Mouse (Mus musculus): Measurements from ENCODE around the gene Cntnap2.
A peak's percentile ranks its signal among the peaks of the same experiment; 100 is the strongest.

The Cntnap2 gene

DNA sequence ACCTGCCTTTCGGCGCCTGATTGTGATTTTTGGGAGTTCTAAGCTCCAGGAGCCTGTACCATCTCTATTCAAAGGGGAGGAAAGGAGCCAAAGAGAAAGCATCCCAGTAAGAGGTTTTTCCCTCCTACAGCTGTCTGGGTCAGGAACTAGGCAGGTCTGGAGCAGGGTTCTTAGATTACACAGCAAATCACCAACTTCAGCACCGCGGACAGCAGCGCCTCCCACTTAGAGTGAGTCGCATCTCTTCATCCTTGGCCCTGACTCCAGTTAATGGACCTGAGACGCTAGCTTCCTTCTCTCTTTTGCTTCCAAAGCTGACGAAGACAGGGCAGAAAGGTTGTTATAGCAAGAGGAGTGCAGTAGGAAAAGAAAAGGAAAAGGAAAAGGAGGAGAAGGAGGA is at the start of gene Cntnap2:
Gene Cntnap2, plus strand, starts transcription at position 267 of the 400 bp plus-strand sequence.
- peak; percentile 76 for DNase-seq (ENCODE audit: low read depth)

DNA sequence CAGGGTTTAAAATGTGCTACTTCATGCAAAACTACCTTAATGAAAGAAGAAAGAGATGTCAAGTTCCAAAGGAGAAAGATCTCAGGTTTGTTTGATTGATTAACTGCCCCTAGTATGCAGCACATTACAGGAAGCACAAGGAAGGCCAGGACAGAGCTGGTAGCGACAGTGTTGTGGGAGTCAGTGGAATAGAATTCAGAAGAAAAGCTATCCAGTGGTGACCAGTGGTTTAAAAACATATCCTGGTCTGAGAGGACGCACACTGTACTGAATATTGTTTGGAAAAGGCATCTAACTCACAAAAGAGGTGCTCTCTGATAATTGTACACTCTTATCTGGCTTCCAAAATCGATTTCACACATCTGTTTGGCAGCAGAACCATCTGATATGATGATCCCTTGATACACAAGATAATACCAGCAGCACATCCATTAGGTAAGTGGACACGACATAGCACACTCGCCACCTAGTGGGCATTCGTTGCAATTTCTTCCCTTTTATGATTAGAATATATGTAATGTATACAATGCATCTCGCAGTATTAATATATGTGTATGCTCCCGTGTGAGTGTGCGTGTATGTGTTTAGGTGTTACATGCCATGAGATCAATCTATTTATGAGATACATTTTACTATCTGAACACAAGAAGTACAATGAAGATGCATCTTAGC is 33.0 kb upstream of the Cntnap2 start:
- peak; percentile 81 for DNase-seq (ENCODE audit: low read depth)

DNA sequence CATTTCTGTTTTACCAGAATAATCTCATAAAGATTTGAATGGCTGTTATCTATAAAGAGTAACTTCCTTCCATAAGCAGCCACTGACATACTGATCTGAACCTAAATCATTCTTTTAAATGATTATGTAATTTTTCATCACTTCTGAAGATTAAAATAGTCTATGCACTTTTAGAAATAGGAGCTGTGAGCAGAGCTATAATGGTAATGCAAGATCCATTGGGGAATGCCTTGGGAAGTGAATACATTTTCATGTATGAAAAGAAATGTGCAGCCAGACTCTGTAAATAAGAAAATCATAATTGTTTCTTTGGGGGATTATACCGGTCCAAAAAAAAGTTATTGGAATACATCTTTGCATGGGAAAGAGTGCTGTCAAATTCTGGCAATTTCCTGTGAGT is 19.7 kb upstream of the Cntnap2 start:
- DNase-seq (ENCODE audit: low read depth), result no peak

DNA sequence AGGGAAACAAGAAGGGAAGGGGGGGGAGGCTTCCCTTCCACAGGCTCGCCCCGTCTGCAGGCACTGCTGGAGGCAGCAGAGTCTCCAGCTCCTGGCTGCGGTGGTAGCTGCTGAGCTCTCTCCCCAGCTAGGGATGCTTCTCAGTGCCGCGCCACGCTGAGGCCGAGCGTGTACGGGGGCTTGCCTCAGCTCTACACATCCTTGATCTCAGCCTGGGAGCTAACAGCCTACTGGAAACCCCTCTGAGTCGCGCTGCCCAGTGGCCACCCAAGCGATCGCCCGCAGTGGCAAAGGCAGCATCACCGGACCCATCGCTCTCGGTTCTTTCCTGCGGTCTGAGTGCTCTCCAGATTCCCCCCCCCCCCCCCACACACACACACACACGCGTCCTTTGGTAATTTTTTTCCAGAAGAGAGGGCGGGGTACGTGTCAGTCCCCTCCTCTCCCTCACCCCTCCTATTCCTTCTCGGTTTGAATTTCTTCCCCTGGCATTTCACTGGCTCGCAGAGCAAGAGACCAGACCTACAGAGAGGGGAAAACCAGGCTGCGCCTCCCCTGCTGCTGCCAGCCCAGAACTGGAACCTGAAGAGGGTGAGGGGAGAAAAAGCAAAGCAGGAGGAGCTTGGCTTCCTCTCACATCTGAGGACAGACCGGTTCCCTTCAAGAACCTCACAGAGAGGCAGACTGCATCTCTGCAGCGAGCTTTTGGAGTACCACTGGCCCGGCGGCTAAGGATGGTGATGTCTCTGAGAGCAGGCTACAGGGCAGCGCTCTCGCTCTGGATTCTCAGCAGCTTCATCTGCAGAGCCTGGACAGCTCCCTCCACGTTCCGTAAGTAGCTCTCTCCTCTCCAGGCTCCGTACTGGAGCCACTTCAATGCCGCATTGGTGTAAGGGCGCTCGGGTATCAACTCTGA is 657 bp downstream of the Cntnap2 start:
- no peak for DNase-seq (ENCODE audit: low read depth)

DNA sequence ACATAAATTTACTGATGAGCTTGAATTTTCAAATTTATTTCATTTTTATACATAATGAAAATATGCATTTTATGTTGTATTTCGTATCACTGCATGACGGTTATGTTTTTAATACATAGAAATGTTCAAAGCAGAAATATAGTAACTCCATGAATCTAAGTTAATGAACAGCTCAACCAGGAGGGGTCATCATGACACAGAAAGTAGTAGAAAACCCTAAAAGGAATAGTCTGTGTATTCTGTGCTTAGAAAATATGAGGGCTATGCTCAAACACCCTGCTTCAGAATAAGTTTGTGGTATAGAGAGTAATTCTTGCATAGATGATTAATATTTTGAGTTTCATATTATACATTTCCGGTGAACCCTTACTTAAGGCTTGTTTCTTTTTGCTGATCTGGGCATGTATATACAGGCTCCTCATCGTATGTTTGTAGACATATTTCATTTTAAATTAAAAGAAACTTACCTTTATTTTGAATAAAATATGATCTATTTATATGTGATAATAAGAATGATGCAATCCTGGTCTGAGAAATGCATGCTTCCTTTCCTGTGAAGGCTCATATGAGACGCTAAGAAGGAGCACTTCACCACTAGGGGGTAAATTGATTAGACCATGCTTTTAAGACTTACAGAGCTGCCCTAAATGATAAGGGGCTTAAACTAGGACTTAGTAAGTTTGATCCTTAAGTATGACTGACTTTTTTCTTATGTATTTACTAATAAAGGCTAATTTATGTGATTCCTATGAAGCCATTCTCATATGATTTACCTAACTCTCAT is 3.2 kb downstream of the Cntnap2 start:
- no peak for DNase-seq (ENCODE audit: low read depth)

DNA sequence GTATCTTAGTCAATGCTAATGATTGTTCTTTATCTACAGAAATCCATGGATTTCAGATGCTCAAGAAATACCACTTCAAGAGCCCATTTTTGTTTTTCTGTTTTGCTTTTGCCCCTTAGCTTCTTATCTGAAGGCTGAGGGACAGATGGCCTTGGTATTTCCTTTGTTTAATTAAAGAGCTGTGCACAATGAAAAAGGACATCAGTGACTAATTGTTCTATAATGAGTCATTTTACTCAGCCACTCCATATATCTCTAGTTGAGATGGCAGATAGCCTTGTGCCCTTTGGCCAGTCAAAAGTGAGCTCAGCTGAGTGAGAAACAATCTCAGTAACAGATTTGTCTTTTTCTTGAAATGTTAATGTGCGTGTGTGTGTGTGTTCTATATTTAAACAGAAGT is 29.1 kb downstream of the Cntnap2 start:
- no peak for DNase-seq (ENCODE audit: low read depth)

DNA sequence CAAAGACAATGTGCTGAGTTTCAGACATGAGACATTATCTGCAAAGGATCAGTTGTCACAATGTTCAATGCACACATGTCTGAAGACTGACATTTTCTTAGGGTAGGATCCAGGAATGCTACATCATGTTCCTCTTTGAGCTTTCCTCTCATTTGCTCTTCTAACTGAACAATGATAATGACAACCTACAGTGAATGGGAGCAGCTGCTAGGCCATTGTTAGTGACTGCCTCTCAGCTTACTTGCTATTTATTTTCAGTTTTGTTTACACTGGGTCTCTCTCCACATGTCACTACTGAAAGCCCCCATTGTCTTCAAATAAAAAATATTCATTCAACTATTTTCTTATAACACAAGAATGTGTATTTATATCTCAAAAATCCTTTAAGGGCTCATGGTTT is 54.5 kb downstream of the Cntnap2 start:
- no peak for DNase-seq (ENCODE audit: low read depth)

DNA sequence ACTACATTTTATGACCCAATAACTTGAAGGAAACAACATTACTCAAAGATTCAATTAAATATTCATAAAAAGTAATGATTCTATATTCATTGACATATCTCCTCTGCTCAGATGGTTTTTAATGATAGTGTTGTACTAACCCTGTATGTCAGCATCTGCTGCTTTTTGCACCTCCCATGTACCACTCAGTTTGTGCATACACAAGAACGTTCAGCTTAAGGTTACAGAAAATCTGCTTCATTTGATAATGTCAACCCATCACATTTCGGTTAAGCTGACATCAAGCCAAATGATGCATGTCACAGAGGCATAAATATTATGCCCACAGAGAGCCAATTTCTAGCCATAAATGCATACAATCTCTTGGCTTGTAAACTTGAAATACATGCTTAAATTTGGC is 85.7 kb downstream of the Cntnap2 start:
- no peak for DNase-seq (ENCODE audit: low read depth)

DNA sequence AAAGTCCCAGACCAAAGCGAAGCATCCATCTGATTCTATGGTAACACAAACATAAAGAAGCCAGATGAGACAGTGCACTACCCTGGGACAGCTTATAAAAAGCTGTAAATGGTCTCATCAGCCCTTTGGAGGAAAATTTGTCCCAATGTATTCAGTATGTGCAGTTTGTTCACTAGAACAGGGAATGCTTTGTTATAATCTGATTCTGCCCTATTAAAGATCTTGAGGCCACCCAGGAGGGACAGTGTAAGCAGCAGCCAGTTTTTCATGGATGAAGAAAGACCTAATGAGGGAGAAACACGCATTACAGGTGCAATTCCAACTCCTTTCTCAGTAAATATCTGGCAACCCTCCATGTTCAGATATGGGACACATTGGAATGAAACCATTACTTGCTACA is 145.9 kb downstream of the Cntnap2 start:
- no peak for DNase-seq (ENCODE audit: low read depth)

DNA sequence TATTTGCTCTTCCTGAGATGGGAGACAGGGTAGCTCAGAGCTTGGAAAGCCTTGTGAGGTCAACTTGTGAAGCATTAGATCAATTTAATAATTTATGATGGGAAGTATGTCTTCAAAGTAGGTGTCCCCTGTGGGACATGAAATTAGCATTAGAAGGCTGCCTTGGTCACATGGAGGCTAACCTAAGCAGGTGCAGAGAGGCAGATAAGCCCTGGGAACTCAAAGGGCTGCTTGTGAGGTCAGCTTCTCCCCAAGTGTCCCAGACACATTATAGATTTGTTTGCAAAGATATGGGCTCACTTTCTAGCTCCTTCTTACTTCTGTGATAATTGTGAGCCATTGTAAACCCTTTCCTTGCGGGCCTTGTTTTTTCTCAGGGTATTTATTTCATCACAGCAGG is 155.2 kb downstream of the Cntnap2 start:
- DNase-seq (ENCODE audit: low read depth), result no peak

DNA sequence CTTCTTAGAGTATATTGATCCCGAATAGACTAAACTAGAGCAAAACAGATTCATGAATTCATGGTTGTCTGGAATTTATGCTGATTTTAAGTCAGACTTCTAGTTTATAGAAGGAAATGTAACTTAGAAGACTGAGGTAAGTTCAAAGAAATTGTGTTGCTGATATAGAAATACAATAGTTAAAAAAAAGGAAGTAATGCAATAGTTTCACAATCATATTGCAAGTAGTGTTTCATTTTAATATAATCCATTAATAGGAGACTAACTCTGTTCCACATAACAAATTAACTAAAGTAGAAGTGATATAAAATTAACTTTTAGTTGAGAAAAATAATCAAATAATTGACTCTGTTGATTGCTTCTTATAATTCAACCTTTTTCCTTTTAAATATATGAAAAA is 169.8 kb downstream of the Cntnap2 start:
- DNase-seq (ENCODE audit: low read depth), result no peak

DNA sequence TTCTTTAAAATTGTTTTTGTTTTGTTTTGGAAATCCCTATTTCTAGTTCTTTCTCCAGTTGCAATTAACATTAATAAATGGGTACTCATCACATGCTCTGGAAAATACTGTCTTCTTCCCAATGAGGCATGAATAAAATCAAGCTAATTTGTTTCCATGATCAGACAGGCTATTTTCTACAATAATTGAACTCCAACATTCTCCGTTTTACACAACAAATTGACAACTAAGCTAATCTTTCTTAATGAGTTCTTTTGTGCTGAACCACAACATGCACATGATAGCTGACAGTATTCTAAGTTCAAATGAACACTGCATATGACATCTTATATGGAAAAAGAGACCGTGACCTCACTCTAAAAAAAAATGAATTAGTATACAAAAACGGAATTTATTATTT is 173.4 kb downstream of the Cntnap2 start:
- DNase-seq (ENCODE audit: low read depth), result no peak

DNA sequence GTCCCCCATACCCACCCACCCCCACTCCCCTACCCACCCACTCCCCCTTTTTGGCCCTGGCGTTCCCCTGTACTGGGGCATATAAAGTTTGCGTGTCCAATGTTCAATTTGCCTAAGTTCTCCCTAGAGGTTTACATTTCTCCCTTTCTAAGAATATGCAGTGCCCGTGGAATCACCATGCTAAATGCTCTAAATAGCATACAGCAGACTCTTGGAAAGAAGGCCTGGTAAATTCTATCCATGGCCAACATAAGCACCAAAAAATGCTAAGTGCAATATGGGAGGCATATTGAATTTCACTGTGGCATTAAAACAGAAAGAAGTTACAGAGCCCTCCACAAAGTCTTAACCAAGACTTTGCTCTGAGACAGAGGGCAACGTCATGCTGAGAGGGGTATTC is 177.4 kb downstream of the Cntnap2 start:
- no peak for DNase-seq (ENCODE audit: low read depth)

DNA sequence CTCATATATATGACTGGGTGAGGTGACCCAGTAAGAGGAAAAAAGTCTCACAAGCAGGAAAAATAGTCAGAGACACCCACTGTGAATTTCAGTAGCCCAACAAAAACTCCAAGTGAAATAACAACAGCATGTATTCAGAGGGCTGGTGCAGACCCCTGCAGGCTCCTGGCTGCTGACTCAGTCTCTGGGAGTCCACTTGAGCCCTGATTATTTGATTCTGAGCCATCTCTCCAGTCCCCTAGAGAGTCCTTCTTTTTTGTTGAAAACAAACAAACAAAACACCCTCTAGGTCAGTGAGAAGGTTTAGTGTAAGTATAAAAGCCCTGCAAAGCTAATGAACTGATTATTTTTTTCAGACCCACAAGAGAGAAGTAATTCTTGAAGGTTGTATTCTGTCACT is 179.0 kb downstream of the Cntnap2 start:
- DNase-seq (ENCODE audit: low read depth), result no peak

DNA sequence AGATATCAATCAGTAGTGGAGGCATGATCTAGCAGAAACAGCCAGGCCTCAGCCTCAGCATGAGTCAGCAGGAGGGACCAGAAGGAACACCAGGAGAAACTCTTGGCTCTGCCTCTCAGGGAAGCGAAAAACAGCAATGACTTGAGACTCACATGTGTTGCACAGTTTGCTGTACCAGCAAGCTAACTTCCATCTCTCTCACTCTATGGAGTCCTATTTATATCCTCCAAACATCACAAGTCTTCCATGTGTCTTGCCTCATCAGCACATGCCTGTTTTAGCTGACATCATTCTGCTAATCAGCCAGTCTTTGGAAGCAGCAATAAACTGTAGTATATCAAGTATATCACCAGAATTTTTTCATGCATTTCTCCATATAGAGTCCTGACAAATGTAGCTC is 182.1 kb downstream of the Cntnap2 start:
- DNase-seq (ENCODE audit: low read depth), result no peak

DNA sequence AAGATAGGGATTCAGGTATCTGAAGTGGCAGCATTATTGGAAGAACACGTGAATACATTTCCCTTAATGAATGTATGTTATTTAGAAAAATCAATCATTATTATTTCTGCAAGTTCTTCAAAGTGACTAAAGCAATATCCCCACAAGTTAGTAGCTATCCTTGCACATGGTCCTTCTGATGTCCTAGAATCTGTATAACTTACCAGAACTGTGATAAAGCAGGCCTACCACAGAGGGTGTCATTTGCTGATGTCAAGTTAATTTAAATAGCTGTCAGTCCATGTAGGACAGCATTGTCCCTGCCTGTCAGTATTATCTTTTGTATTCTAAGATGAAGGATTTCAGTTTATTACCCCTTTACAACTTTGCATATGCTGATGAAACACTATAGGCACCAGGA is 185.5 kb downstream of the Cntnap2 start:
- DNase-seq (ENCODE audit: low read depth), result no peak

DNA sequence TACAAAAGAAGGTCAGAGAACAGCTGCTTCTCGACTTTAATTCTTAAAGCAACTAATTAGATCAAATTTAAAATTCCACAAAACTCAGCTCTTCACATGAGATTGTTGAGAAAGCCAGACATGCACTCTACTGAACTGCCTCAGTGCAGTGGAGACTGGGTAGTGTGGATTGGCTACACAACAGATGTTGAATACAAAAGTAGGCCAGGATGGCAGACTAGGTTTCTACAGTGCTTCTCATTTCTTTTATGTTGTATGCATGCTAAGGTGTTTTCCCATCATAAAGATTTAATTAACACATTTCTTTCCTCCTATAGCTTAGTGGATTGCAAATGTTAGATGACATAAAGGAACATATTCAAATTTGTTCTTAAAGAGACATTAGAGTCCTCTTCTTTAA is 198.9 kb downstream of the Cntnap2 start:
- DNase-seq (ENCODE audit: low read depth), result no peak

DNA sequence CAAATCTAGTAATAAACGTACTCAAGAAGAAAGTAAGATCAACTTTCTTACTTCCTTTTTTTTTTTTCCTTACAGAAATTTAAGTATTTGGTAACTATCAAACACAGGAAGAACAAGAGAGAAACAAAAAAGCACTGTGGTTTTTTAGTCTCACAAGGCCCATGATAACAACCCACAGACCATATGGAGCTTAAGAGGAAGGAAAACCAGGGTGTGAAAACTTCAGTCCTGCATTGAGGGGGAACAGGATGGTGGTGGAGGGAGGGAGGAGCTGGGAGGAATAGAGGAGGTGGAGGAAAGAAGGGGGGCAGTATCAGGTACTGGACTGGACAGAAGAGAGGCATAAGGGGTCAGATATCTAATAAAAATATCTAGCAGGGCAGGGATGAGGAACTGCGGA is 212.4 kb downstream of the Cntnap2 start:
- no peak for DNase-seq (ENCODE audit: low read depth)

DNA sequence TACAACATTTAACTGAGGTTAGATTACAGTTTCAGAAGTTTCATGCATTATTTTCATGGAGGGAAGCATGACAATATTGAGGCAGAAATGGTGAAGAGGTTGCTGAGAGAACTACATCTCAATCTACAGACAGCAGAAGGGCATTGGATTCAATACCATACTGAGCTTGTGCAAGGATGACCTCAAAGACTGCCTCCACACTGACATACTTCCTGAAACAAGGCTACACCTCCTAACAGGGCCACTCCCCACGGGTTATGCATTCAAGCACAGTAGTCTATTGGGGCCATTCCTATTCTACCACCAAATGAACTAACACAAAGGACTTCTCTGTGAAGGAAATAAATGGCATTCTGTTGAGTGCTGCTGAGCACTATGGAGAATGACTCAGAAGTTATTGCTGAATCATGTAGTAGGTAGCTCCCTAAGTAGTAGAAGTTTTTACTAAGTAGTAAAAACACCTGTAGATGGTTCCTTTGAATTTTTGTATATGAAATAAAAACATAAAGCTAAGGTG is 214.2 kb downstream of the Cntnap2 start:
- no peak for DNase-seq (ENCODE audit: low read depth)

DNA sequence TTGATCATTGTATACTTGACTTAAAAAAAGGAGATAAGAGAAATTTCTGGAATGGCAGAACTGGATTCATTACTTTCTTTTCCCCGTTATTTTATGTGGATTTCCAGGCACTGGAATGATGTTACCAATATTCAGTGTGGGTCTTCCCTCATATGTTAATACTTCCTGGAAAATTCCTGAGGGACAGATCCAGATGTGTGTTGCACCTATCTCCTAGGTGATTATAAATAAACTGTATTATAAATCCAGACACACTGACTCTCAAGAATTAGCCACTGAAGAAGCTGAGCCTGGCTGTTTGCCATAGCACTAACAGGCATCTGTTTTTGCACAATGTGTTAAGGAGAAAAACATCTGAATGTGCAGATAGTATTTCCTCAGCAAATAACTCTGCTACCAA is 231.0 kb downstream of the Cntnap2 start:
- no peak for DNase-seq (ENCODE audit: low read depth)

DNA sequence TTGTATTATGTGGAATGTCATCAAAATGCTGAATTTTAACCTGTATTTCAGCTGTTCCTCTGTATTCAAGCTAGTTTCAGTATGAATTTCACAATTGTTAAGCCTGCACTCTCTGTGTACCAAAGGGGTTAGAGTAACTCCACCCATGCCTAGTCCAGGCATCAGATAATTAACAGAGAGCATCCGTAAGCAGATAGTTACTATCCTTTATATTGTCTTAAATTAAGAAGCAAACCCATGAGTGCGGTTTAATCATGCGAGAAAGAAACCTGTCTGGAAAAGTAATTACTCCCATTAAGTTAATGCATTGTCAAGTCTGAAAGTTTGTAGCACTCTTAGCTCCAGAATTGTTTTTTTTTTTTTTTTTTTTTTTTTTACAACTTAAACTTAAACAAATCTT is 258.3 kb downstream of the Cntnap2 start:
- no peak for DNase-seq (ENCODE audit: low read depth)

DNA sequence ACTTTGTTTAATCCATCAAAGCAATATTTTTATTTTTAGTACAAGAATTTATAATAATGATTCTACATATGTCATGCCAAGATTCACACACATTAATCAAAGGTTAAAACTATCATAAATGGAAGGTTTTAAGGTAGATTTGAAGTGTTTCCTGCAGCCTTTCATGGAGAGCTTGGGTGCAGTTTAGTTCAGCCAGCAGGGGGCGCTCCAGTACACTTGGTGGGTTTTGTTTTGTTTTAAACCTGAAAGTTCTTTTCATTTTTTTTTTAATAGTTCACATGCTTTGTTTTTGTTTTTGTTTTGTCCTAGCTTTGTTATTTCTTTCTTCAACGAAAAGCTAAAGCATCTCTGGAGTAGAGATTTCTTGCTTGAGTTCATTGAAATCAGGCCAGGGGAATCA is 264.3 kb downstream of the Cntnap2 start:
- DNase-seq (ENCODE audit: low read depth), result no peak
